Mouse (Mus musculus) neural tube, embryonic 13.5 days (tissue): ENCODE measurements at regions not wholly inside any gene's neighbourhood (a gene's known extent, or its start where the extent isn't known, plus 50 kb on each side); places are given as distances from the start of the nearest gene placed in this dataset.

Experiments used
- ATAC-seq: fragments of 200-750 bp; cut with Nextera tagmentation; 2 replicates; pipeline ENCODE4 v1.8.0; 2017; ENCODE audit warnings: low read depth, mild to moderate bottlenecking, moderate TSS enrichment, moderate library complexity
- H3K27ac ChIP-seq: fragments of 300-500 bp; sonication (generic); replicated peaks from 2 replicates; pipeline ENCODE4 v1.5.1; 2015; ENCODE audit warnings: moderate library complexity, mild to moderate bottlenecking, inconsistent platforms
- H3K27me3 ChIP-seq: fragments of 300-500 bp; sonication (generic); 2 replicates; pipeline ENCODE4 v1.6.1; 2015; ENCODE audit warnings: mild to moderate bottlenecking, inconsistent platforms
- H3K36me3 ChIP-seq: fragments of 300-500 bp; sonication (generic); 2 replicates; pipeline ENCODE4 v1.6.1; 2015; ENCODE audit warnings: mild to moderate bottlenecking, inconsistent platforms
- H3K4me1 ChIP-seq: fragments of 300-500 bp; sonication (generic); replicated peaks from 2 replicates; pipeline ENCODE4 v1.6.1; 2015; ENCODE audit warnings: inconsistent platforms
- H3K4me2 ChIP-seq: fragments of 300-500 bp; sonication (generic); 2 replicates; pipeline ENCODE4 v1.6.1; 2015; ENCODE audit warnings: inconsistent platforms, mild to moderate bottlenecking, moderate library complexity
- H3K4me3 ChIP-seq: fragments of 300-500 bp; sonication (generic); 2 replicates; pipeline ENCODE4 v1.5.1; 2015; ENCODE audit warnings: mild to moderate bottlenecking, inconsistent platforms
- H3K9ac ChIP-seq: fragments of 300-500 bp; sonication (generic); 2 replicates; pipeline ENCODE4 v1.6.1; 2015; ENCODE audit warnings: moderate library complexity, mild to moderate bottlenecking, inconsistent platforms
- H3K9me3 ChIP-seq: fragments of 300-500 bp; sonication (generic); 2 replicates; pipeline ENCODE4 v1.6.1; 2016; ENCODE audit warnings: inconsistent platforms
- WGBS: fragments of 180-500 bp; shearing (Covaris S2); methylation state at CpG from one replicate; pipeline ENCODE4 v1.1.7; 2015; 5-methylcytosine and 5-hydroxymethylcytosine counted together

DNA sequence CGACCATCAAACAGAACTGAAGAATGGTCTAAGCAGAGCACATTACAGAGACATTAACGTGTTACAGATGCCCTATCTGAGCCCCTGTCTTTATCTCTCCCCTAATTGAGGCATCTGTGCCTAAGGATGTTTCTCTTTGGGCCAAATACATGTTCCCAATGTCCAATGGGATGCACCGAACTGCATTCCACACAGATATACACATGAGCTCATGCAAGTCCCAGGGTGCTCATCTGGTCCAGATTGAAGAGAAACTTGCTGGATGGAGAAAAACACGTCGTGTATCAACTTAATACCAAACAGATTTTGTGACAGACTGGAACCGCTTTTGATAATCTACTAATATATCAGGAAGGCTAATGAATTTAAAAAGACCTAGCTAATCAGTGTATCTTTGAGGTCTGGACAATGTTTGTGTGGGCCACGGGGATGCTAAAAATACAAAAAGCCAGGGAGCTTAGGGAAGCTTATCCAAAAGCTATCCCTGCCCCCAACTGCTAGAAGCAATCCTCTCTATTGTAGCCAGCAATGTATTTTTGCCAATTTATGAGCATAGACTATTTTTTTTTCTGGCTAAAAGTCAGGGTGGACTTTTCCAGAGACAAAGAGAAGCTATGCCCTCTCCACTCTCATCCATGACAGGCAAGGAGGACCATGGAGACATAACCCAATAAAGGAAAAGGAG is 53.4 kb upstream of the Rbpj start:
- ATAC-seq = no peak
- WGBS = 76% methylated on average over 7 of the region's 7 CpGs

DNA sequence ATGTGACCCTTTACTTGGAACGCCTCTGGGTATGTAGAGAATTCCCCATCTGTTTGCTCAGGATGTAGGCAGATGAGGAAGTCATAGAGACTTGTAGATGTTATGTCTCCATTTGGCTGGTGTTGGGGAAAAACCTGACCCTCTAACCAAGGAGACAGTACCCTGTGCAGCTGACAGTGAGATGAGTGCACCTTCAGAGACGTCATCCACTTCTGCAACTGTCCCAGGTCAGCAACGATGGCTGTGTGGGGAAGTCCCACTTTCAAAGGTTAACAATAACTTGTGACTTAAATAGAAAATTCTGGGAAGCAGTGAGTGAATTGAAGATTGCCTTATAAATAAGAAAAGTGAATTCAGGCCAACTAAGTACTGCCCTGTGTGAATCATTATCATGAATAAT is 52.3 kb upstream of the Rbpj start:
- ATAC-seq = no peak
- H3K27ac ChIP-seq = no peak overlapping the region
- 85% methylated on average over 3 of the region's 3 CpGs for WGBS
- H3K27me3 ChIP-seq = no peaks in the 10 kb centered on the region
- no peak overlapping the region for H3K4me3 ChIP-seq
- no peaks in the 10 kb centered on the region for H3K36me3 ChIP-seq
- no peaks in the 10 kb centered on the region for H3K4me1 ChIP-seq
- H3K9ac ChIP-seq = no peak overlapping the region
- no peaks in the 10 kb centered on the region for H3K9me3 ChIP-seq
- H3K4me2 ChIP-seq = no peak overlapping the region

More for the DNA sequence above, 53.4 kb upstream of the Rbpj start:
- Histone ChIP-seq H3K4me3 (no peak overlapping the region), H3K36me3 (no peaks in the 10 kb centered on the region), H3K27me3 (no peaks in the 10 kb centered on the region), H3K27ac (no peak overlapping the region), H3K9me3 (no peaks in the 10 kb centered on the region), H3K4me1 (no peaks in the 10 kb centered on the region), H3K9ac (no peak overlapping the region), H3K4me2 (no peak overlapping the region)

DNA sequence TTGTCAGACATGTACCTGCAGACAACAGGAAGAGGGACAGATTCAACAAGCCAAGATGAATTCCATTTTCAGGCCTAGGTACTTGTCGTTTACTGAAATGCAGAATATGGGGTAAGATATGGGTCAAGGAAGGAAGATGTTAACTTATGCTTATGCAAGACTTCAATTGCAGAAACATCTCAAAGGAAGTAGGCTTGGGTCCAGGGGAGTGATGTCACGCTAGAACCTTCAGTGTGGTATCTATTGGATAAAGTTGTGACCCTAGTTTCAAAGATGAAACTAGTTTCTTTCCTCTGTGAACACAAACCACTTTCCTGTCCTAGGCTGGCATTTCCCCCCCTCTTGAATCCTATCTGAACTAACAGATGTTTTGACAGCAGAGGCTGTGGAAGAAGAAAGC is 50.5 kb upstream of the Rbpj start:
- ATAC-seq = no peak
- H3K4me3 ChIP-seq = no peak overlapping the region
- H3K4me2 ChIP-seq = no peak overlapping the region
- no peaks in the 10 kb centered on the region for H3K36me3 ChIP-seq
- no peak overlapping the region for H3K9ac ChIP-seq
- WGBS = 89% methylated on average over 2 of the region's 2 CpGs
- H3K4me1 ChIP-seq = no peaks in the 10 kb centered on the region
- H3K27ac ChIP-seq = no peak overlapping the region
- no peaks in the 10 kb centered on the region for H3K9me3 ChIP-seq
- no peaks in the 10 kb centered on the region for H3K27me3 ChIP-seq
